Mouse (Mus musculus) stomach, embryonic 15.5 days (tissue): ENCODE measurements around the gene Drd3. TPM values are rescaled to one million over a fixed set of nuclear protein-coding genes. Genes with fewer than 3 reads are reported as not detected.

Source experiments
- ATAC-seq: fragments of 200-750 bp; cut with Nextera tagmentation; 2 replicates; pipeline ENCODE4 v1.8.0; 2017; ENCODE audit warnings: low read depth, moderate number of reproducible peaks, moderate TSS enrichment; ENCODE audit not compliant: insufficient read depth, low FRiP score
- H3K27ac ChIP-seq: fragments of 300-500 bp; sonication (generic); 2 replicates; pipeline ENCODE4 v1.5.1; 2015; ENCODE audit warnings: mild to moderate bottlenecking, inconsistent platforms
- H3K27me3 ChIP-seq: fragments of 300-500 bp; sonication (generic); replicated peaks from 2 replicates; pipeline ENCODE4 v1.6.1; 2015; ENCODE audit warnings: inconsistent platforms
- H3K36me3 ChIP-seq: fragments of 300-500 bp; sonication (generic); 2 replicates; pipeline ENCODE4 v1.6.1; 2015; ENCODE audit warnings: inconsistent platforms
- H3K4me1 ChIP-seq: fragments of 300-500 bp; sonication (generic); 2 replicates; pipeline ENCODE4 v1.6.1; 2015; ENCODE audit warnings: inconsistent platforms
- H3K4me2 ChIP-seq: fragments of 300-500 bp; sonication (generic); 2 replicates; pipeline ENCODE4 v1.6.1; 2015; ENCODE audit warnings: mild to moderate bottlenecking, inconsistent platforms
- H3K4me3 ChIP-seq: fragments of 300-500 bp; sonication (generic); replicated peaks from 2 replicates; pipeline ENCODE4 v1.5.1; 2015; ENCODE audit warnings: inconsistent platforms
- H3K9ac ChIP-seq: fragments of 300-500 bp; sonication (generic); 2 replicates; pipeline ENCODE4 v1.6.1; 2015; ENCODE audit warnings: inconsistent platforms
- H3K9me3 ChIP-seq: fragments of 300-500 bp; sonication (generic); 2 replicates; pipeline ENCODE4 v1.6.1; 2016; ENCODE audit warnings: inconsistent platforms
- WGBS: fragments of 180-500 bp; shearing (Covaris S2); methylation state at CpG from one replicate; pipeline ENCODE4 v1.1.7; 2015; 5-methylcytosine and 5-hydroxymethylcytosine counted together
- polyA plus RNA-seq: library from polyadenylated mRNA; unstranded; fragments of >200 nt; fragmentation: Nextera tagmentation; extraction: Ambion mirVana; gene quantifications from 2 replicates; pipeline ENCODE4 v1.2.1, GENCODE M21; 2015

Drd3 gene
- polyA plus RNA-seq, 1 experiment from 2014 or later = 0.09 TPM

GRCm38 (mm10) chr16:43804364-43804763 lies 50.5 kb downstream of the Drd3 start:
- Histone ChIP-seq H3K4me2 (no peak overlapping the region), H3K36me3 (no peaks in the 10 kb centered on the region)
- WGBS = 78% methylated on average over 6 of the region's 6 CpGs

DNA sequence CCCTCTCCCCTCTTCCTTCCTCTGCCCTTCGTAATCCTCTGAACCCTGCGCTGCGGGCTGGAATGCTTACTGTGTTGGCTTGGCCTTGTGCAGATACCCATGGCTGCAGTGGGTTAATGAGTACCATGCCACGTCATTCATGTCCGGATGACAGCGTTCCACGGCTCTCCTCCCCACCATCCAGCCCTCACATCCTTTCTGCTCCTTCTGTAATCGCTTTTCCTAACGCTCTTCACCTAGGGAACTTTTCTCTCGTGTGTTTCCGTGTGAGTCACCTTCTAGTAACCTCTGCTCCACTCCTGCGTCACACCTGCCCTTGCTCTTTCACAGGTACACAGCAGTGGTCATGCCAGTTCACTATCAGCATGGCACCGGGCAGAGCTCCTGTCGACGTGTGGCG lies 53.2 kb downstream of the Drd3 start:
- ATAC-seq = no peak
- Histone ChIP-seq H3K4me1 (no peaks in the 10 kb centered on the region), H3K9ac (no peak overlapping the region), H3K9me3 (no peaks in the 10 kb centered on the region), H3K36me3 (no peaks in the 10 kb centered on the region), H3K4me2 (no peak overlapping the region), H3K27ac (no peak overlapping the region), H3K27me3 (no peaks in the 10 kb centered on the region), H3K4me3 (no peak overlapping the region)
- WGBS = 62% methylated on average over 16 of the region's 16 CpGs

More at GRCm38 (mm10) chr16:43804364-43804763, 50.5 kb downstream of the Drd3 start:
- H3K4me3 ChIP-seq = no peak overlapping the region
- H3K27me3 ChIP-seq = no peaks in the 10 kb centered on the region
- no peak overlapping the region for H3K27ac ChIP-seq
- H3K9me3 ChIP-seq = no peaks in the 10 kb centered on the region
- ATAC-seq = no peak
- H3K4me1 ChIP-seq = no peaks in the 10 kb centered on the region
- H3K9ac ChIP-seq = no peak overlapping the region

DNA sequence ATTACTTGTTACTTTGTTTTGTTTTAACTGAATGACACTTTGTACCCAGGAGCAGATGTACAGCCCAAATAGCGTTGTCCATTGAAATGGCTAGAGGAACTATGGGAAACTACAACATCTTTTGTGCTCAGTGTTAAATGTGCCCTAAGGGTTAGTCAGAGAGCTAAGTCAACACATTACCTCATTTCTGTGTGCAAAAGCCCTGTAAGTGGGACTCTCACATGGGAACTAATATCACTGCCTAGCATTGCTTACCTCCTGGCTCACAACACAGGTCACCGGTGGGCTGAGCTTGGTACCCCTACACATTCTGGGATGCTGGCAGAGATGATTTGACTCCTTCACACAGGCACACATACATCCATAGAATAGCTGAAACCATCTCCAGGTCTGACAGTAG lies 55.6 kb downstream of the Drd3 start:
- 75% methylated on average over 2 of the region's 2 CpGs for WGBS

GRCm38 (mm10) chr16:43811402-43811801 lies 57.6 kb downstream of the Drd3 start:
- no peaks in the 10 kb centered on the region for H3K27me3 ChIP-seq
- no peaks in the 10 kb centered on the region for H3K9me3 ChIP-seq
- H3K4me2 ChIP-seq = no peak overlapping the region
- H3K4me1 ChIP-seq = no peaks in the 10 kb centered on the region
- H3K27ac ChIP-seq = no peak overlapping the region
- 62% methylated on average over 1 of the region's 1 CpGs for WGBS
- ATAC-seq = no peak
- H3K36me3 ChIP-seq = no peaks in the 10 kb centered on the region
- no peak overlapping the region for H3K4me3 ChIP-seq
- H3K9ac ChIP-seq = no peak overlapping the region

More for the DNA sequence above, 55.6 kb downstream of the Drd3 start:
- H3K9ac ChIP-seq = no peak overlapping the region
- no peak overlapping the region for H3K4me2 ChIP-seq
- no peaks in the 10 kb centered on the region for H3K36me3 ChIP-seq
- no peaks in the 10 kb centered on the region for H3K27me3 ChIP-seq
- no peak overlapping the region for H3K4me3 ChIP-seq
- no peak for ATAC-seq
- no peaks in the 10 kb centered on the region for H3K4me1 ChIP-seq
- H3K9me3 ChIP-seq = no peaks in the 10 kb centered on the region
- no peak overlapping the region for H3K27ac ChIP-seq

GRCm38 (mm10) chr16:43814644-43815043 lies 60.8 kb downstream of the Drd3 start:
- H3K4me3 ChIP-seq = no peak overlapping the region
- H3K9me3 ChIP-seq = no peaks in the 10 kb centered on the region
- 56% methylated on average over 4 of the region's 4 CpGs for WGBS
- H3K4me1 ChIP-seq = no peaks in the 10 kb centered on the region
- no peak overlapping the region for H3K9ac ChIP-seq
- H3K4me2 ChIP-seq = no peak overlapping the region
- ATAC-seq = no peak
- H3K36me3 ChIP-seq = no peaks in the 10 kb centered on the region
- H3K27ac ChIP-seq = no peak overlapping the region
- no peaks in the 10 kb centered on the region for H3K27me3 ChIP-seq

GRCm38 (mm10) chr16:43816321-43816720 lies 62.5 kb downstream of the Drd3 start:
- no peaks in the 10 kb centered on the region for H3K4me1 ChIP-seq
- H3K27ac ChIP-seq = no peak overlapping the region
- H3K9me3 ChIP-seq = no peaks in the 10 kb centered on the region
- no peak overlapping the region for H3K4me3 ChIP-seq
- no peak for ATAC-seq
- WGBS = 65% methylated on average over 5 of the region's 5 CpGs
- no peaks in the 10 kb centered on the region for H3K27me3 ChIP-seq
- no peak overlapping the region for H3K9ac ChIP-seq
- no peak overlapping the region for H3K4me2 ChIP-seq
- no peaks in the 10 kb centered on the region for H3K36me3 ChIP-seq

DNA sequence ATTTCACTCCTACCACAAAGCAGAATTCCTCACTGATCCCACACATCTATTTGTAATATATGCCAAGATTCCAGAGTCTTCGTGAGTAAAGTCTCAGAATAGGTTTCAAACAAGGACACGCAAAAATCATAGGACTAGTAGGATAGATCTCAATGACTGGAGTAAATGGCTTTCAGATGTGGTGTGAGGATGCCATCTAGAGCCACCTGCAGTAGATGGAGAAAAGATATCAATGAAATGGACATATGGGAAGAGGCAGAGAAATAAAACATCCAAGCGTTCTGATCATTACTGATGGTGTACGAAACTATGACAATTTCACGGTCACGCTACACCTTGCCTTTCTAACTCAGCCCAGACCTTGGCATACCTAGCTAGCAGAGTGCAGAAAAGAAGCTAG lies 64.6 kb downstream of the Drd3 start:
- no peak overlapping the region for H3K4me3 ChIP-seq
- no peak overlapping the region for H3K27ac ChIP-seq
- H3K36me3 ChIP-seq = no peaks in the 10 kb centered on the region
- ATAC-seq = no peak
- no peaks in the 10 kb centered on the region for H3K27me3 ChIP-seq
- H3K9ac ChIP-seq = no peak overlapping the region
- no peak overlapping the region for H3K4me2 ChIP-seq
- no peaks in the 10 kb centered on the region for H3K9me3 ChIP-seq
- H3K4me1 ChIP-seq = no peaks in the 10 kb centered on the region
- 91% methylated on average over 6 of the region's 6 CpGs for whole genome bisulfite sequencing

GRCm38 (mm10) chr16:43827492-43827891 lies 73.7 kb downstream of the Drd3 start:
- Histone ChIP-seq H3K4me2 (no peak overlapping the region), H3K36me3 (no peaks in the 10 kb centered on the region), H3K27ac (no peak overlapping the region), H3K4me3 (no peak overlapping the region), H3K27me3 (no peaks in the 10 kb centered on the region), H3K9ac (no peak overlapping the region), H3K9me3 (no peaks in the 10 kb centered on the region), H3K4me1 (no peaks in the 10 kb centered on the region)
- WGBS = 74% methylated on average over 3 of the region's 3 CpGs
- no peak for ATAC-seq

- Histone ChIP-seq H3K36me3 (no peaks in the 10 kb centered on the region), H3K4me2 (no peak overlapping the region), H3K9me3 (no peaks in the 10 kb centered on the region), H3K9ac (no peak overlapping the region), H3K27ac (no peak overlapping the region), H3K27me3 (no peaks in the 10 kb centered on the region), H3K4me3 (no peak overlapping the region), H3K4me1 (no peaks in the 10 kb centered on the region)
- WGBS = 88% methylated on average over 2 of the region's 2 CpGs
- no peak for ATAC-seq
These were observed 78.1 kb downstream of the Drd3 start for GRCm38 (mm10) chr16:43831957-43832356.

- no peaks in the 10 kb centered on the region for H3K27me3 ChIP-seq
- no peak overlapping the region for H3K4me2 ChIP-seq
- H3K4me3 ChIP-seq = no peak overlapping the region
- no peak overlapping the region for H3K9ac ChIP-seq
- no peaks in the 10 kb centered on the region for H3K9me3 ChIP-seq
- H3K4me1 ChIP-seq = no peaks in the 10 kb centered on the region
- no peaks in the 10 kb centered on the region for H3K36me3 ChIP-seq
- WGBS = 100% methylated on average over 1 of the region's 1 CpGs
- no peak for ATAC-seq
- no peak overlapping the region for H3K27ac ChIP-seq
These were observed 87.4 kb downstream of the Drd3 start for GRCm38 (mm10) chr16:43841236-43841635.

- H3K4me2 ChIP-seq = no peak overlapping the region
- H3K4me1 ChIP-seq = no peaks in the 10 kb centered on the region
- ATAC-seq = no peak
- H3K27ac ChIP-seq = no peak overlapping the region
- no peaks in the 10 kb centered on the region for H3K36me3 ChIP-seq
- no peak overlapping the region for H3K4me3 ChIP-seq
- no peak overlapping the region for H3K9ac ChIP-seq
- no peaks in the 10 kb centered on the region for H3K27me3 ChIP-seq
- WGBS = 78% methylated on average over 1 of the region's 1 CpGs
- no peaks in the 10 kb centered on the region for H3K9me3 ChIP-seq
These were observed 96.0 kb downstream of the Drd3 start for GRCm38 (mm10) chr16:43849839-43850238.

- H3K36me3 ChIP-seq = peaks cover 15% of the 10 kb centered on the region
- no peak overlapping the region for H3K4me2 ChIP-seq
- H3K27ac ChIP-seq = no peak overlapping the region
- no peaks in the 10 kb centered on the region for H3K27me3 ChIP-seq
- H3K9ac ChIP-seq = no peak overlapping the region
- no peak overlapping the region for H3K4me3 ChIP-seq
- H3K4me1 ChIP-seq = no peaks in the 10 kb centered on the region
- H3K9me3 ChIP-seq = no peaks in the 10 kb centered on the region
- 91% methylated on average over 5 of the region's 5 CpGs for WGBS
- no peak for ATAC-seq
These were observed 105.2 kb downstream of the Drd3 start for GRCm38 (mm10) chr16:43858941-43859476.

DNA sequence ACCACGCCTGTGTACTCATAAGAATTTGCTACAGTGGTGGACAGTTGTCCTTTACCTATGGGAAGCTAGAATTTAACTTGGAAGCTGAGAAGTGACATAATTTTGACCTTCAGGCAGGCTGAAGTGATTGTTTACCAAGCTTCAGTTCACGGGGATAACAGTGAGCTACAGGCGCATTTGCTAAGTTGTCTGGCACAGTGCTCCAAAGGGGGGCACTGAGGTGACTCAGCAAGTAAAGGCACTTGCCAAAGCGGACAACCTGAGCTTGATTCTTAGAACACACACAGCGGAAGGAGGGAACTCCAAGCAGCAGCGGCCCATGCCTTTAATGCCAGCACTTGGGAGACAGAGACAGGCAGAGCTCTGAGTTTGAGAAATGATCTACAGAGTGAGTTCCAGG lies 106.8 kb downstream of the Drd3 start:
- no peak overlapping the region for H3K9ac ChIP-seq
- no peak overlapping the region for H3K4me2 ChIP-seq
- no peaks in the 10 kb centered on the region for H3K9me3 ChIP-seq
- 69% methylated on average over 6 of the region's 6 CpGs for WGBS
- ATAC-seq = no peak
- no peaks in the 10 kb centered on the region for H3K27me3 ChIP-seq
- peaks cover 15% of the 10 kb centered on the region for H3K36me3 ChIP-seq
- no peak overlapping the region for H3K4me3 ChIP-seq
- no peaks in the 10 kb centered on the region for H3K4me1 ChIP-seq
- no peak overlapping the region for H3K27ac ChIP-seq
